Mouse (Mus musculus): ENCODE measurements around the gene Slc9c1. TPM values are rescaled to one million over a fixed set of nuclear protein-coding genes. Genes with fewer than 3 reads are reported as not detected.
A peak's percentile ranks its signal among the peaks of the same experiment; 100 is the strongest.
"Not testable (repeated sequence)": the region's sequence is repeated elsewhere in the genome, so short reads cannot be mapped to it uniquely, and the experiment has no call there.

The Slc9c1 gene
- total RNA-seq (2017) = not detected in 2 replicates

- no peak for ATAC-seq (replicated peaks; ENCODE audit: low read depth, poor library complexity, severe bottlenecking)
Measured at GRCm38 (mm10) chr16:45535009-45535408, at the start of gene Slc9c1. Slc9c1 (plus strand) TSS chr16:45535309.

GRCm38 (mm10) chr16:45492927-45493326, 42.2 kb upstream of the Slc9c1 start, which contains the start of gene Gm609:
Gm609 (minus strand) TSS chr16:45492969.
- no peak for ATAC-seq (replicated peaks; ENCODE audit: low read depth, poor library complexity, severe bottlenecking)

GRCm38 (mm10) chr16:45495326-45495725, 39.8 kb upstream of the Slc9c1 start:
- ATAC-seq (replicated peaks; ENCODE audit: low read depth, poor library complexity, severe bottlenecking) = no peak

- ATAC-seq (replicated peaks; ENCODE audit: low read depth, poor library complexity, severe bottlenecking) = peak; percentile 89
Measured at GRCm38 (mm10) chr16:45525551-45525950, 9.6 kb upstream of the Slc9c1 start.

- no peak for ATAC-seq (replicated peaks; ENCODE audit: low read depth, poor library complexity, severe bottlenecking)
Measured at GRCm38 (mm10) chr16:45531950-45532349, 3.2 kb upstream of the Slc9c1 start, which contains the start of gene Gm17783. Gm17783 (minus strand) TSS chr16:45532050.

- not testable (repeated sequence) for ATAC-seq (replicated peaks; ENCODE audit: low read depth, poor library complexity, severe bottlenecking)
Measured at GRCm38 (mm10) chr16:45538342-45538741, 3.2 kb downstream of the Slc9c1 start.

GRCm38 (mm10) chr16:45542108-45542507, 7.0 kb downstream of the Slc9c1 start:
- peak; percentile 39; the same call in 1 of the 2 replicates for ATAC-seq (replicated peaks; ENCODE audit: low read depth, poor library complexity, severe bottlenecking)

- ATAC-seq (replicated peaks; ENCODE audit: low read depth, poor library complexity, severe bottlenecking) = no peak
Measured at GRCm38 (mm10) chr16:45544341-45544740, 9.2 kb downstream of the Slc9c1 start.

- peak; percentile 58; the same call in 1 of the 2 replicates for ATAC-seq (replicated peaks; ENCODE audit: low read depth, poor library complexity, severe bottlenecking)
Measured at GRCm38 (mm10) chr16:45547982-45548381, 12.9 kb downstream of the Slc9c1 start.

GRCm38 (mm10) chr16:45551579-45551978, 16.5 kb downstream of the Slc9c1 start:
- ATAC-seq (replicated peaks; ENCODE audit: low read depth, poor library complexity, severe bottlenecking) = no peak

GRCm38 (mm10) chr16:45561747-45562146, 26.6 kb downstream of the Slc9c1 start:
- ATAC-seq (replicated peaks; ENCODE audit: low read depth, poor library complexity, severe bottlenecking) = peak; percentile 52; the same call in 1 of the 2 replicates

GRCm38 (mm10) chr16:45572307-45572706, 37.2 kb downstream of the Slc9c1 start:
- ATAC-seq (replicated peaks; ENCODE audit: low read depth, poor library complexity, severe bottlenecking) = peak; percentile 92

- ATAC-seq (replicated peaks; ENCODE audit: low read depth, poor library complexity, severe bottlenecking) = no peak
Measured at GRCm38 (mm10) chr16:45579883-45580282, 44.8 kb downstream of the Slc9c1 start.

GRCm38 (mm10) chr16:45582512-45582911, 47.4 kb downstream of the Slc9c1 start:
- ATAC-seq (replicated peaks; ENCODE audit: low read depth, poor library complexity, severe bottlenecking) = peak; percentile 90

- ATAC-seq (replicated peaks; ENCODE audit: low read depth, poor library complexity, severe bottlenecking) = no peak
Measured at GRCm38 (mm10) chr16:45593656-45594055, 58.5 kb downstream of the Slc9c1 start.

GRCm38 (mm10) chr16:45595494-45595893, 60.4 kb downstream of the Slc9c1 start:
- ATAC-seq (replicated peaks; ENCODE audit: low read depth, poor library complexity, severe bottlenecking) = no peak

GRCm38 (mm10) chr16:45608481-45608954, 73.4 kb downstream of the Slc9c1 start:
- peak; percentile 53 for ATAC-seq (replicated peaks; ENCODE audit: low read depth, poor library complexity, severe bottlenecking)

GRCm38 (mm10) chr16:45609300-45609699, 74.2 kb downstream of the Slc9c1 start:
- ATAC-seq (replicated peaks; ENCODE audit: low read depth, poor library complexity, severe bottlenecking) = peak; percentile 87

GRCm38 (mm10) chr16:45610267-45610666, 75.2 kb downstream of the Slc9c1 start, which contains the start of gene Gcsam:
Gcsam (plus strand) TSS chr16:45610380.
- ATAC-seq (replicated peaks; ENCODE audit: low read depth, poor library complexity, severe bottlenecking) = peak; percentile 55

- ATAC-seq (replicated peaks; ENCODE audit: low read depth, poor library complexity, severe bottlenecking) = no peak
Measured at GRCm38 (mm10) chr16:45613247-45613646, 78.1 kb downstream of the Slc9c1 start.

- peak; percentile 30; the same call in 1 of the 2 replicates for ATAC-seq (replicated peaks; ENCODE audit: low read depth, poor library complexity, severe bottlenecking)
Measured at GRCm38 (mm10) chr16:45615944-45616343, 80.8 kb downstream of the Slc9c1 start.

GRCm38 (mm10) chr16:45619751-45620375, 84.8 kb downstream of the Slc9c1 start:
- ATAC-seq (replicated peaks; ENCODE audit: low read depth, poor library complexity, severe bottlenecking) = no peak
